Mouse (Mus musculus) neural tube, embryonic 12.5 days (tissue): ENCODE data around the gene Polr1b. TPM values are rescaled to one million over a fixed set of nuclear protein-coding genes. Genes with fewer than 3 reads are reported as not detected.
A peak's percentile ranks its signal among the peaks of the same experiment; 100 is the strongest.

Experiments used
- ATAC-seq: fragments of 200-750 bp; cut with Nextera tagmentation; 2 replicates; pipeline ENCODE4 v1.8.0; 2017; ENCODE audit warnings: low read depth, mild to moderate bottlenecking, moderate TSS enrichment, moderate library complexity; ENCODE audit not compliant: low FRiP score
- H3K27ac ChIP-seq: fragments of 300-500 bp; sonication (generic); 2 replicates; pipeline ENCODE4 v1.5.1; 2016
- H3K27me3 ChIP-seq: fragments of 300-500 bp; sonication (generic); replicated peaks from 2 replicates; pipeline ENCODE4 v1.6.1; 2016; ENCODE audit warnings: mild to moderate bottlenecking
- H3K36me3 ChIP-seq: fragments of 300-500 bp; sonication (generic); 2 replicates; pipeline ENCODE4 v1.6.1; 2016; ENCODE audit warnings: mild to moderate bottlenecking
- H3K4me1 ChIP-seq: fragments of 300-500 bp; sonication (generic); 2 replicates; pipeline ENCODE4 v1.6.1; 2016
- H3K4me2 ChIP-seq: fragments of 300-500 bp; sonication (generic); replicated peaks from 2 replicates; pipeline ENCODE4 v1.6.1; 2016; ENCODE audit warnings: mild to moderate bottlenecking
- H3K4me3 ChIP-seq: fragments of 300-500 bp; sonication (generic); 2 replicates; pipeline ENCODE4 v1.5.1; 2016
- H3K9ac ChIP-seq: fragments of 300-500 bp; sonication (generic); 2 replicates; pipeline ENCODE4 v1.6.1; 2016; ENCODE audit warnings: mild to moderate bottlenecking
- H3K9me3 ChIP-seq: fragments of 300-500 bp; sonication (generic); 2 replicates; pipeline ENCODE4 v1.6.1; 2016; ENCODE audit warnings: mild to moderate bottlenecking
- WGBS: fragments of 180-500 bp; shearing (Covaris S2); methylation state at CpG from one replicate; pipeline ENCODE4 v1.1.7; 2016; 5-methylcytosine and 5-hydroxymethylcytosine counted together
- polyA plus RNA-seq: library from polyadenylated mRNA; unstranded; fragments of >200 nt; fragmentation: Nextera tagmentation; extraction: Ambion mirVana; gene quantifications from 2 replicates; pipeline ENCODE4 v1.2.1, GENCODE M21; 2016

Gene Polr1b
- 22.5 and 24.4 TPM in 2 replicates for polyA plus RNA-seq

GRCm38 (mm10) chr2:129100784-129101310 lies at the start of gene Polr1b:
Gene Polr1b, plus strand, starts transcription at chr2:129100995.
- Histone ChIP-seq H3K36me3 (peaks cover 26% of the 10 kb centered on the region), H3K4me2 (peak within 1 kb of the TSS; percentile 86), H3K4me1 (no peaks in the 10 kb centered on the region), H3K27ac (no peak within 1 kb of the TSS), H3K4me3 (peak within 1 kb of the TSS; percentile 71), H3K27me3 (no peaks in the 10 kb centered on the region), H3K9ac (peak within 1 kb of the TSS; percentile 65), H3K9me3 (no peaks in the 10 kb centered on the region)
- peak; percentile 99 for ATAC-seq
- under 1% methylated on average over 35 of the region's 35 CpGs for WGBS

- ATAC-seq: no peak
- Histone ChIP-seq H3K9me3 (peaks cover 7% of the 10 kb centered on the region), H3K36me3 (no peaks in the 10 kb centered on the region), H3K4me1 (no peaks in the 10 kb centered on the region), H3K9ac (no peak overlapping the region), H3K4me3 (no peak overlapping the region), H3K4me2 (no peak overlapping the region), H3K27me3 (no peaks in the 10 kb centered on the region), H3K27ac (no peak overlapping the region)
- 72% methylated on average over 4 of the region's 4 CpGs for WGBS
Observed at GRCm38 (mm10) chr2:129052451-129052983, 48.3 kb upstream of the Polr1b start.

- ATAC-seq: no peak
- Histone ChIP-seq H3K9me3 (peaks cover 7% of the 10 kb centered on the region), H3K4me2 (no peak overlapping the region), H3K27me3 (no peaks in the 10 kb centered on the region), H3K27ac (no peak overlapping the region), H3K4me3 (no peak overlapping the region), H3K4me1 (no peaks in the 10 kb centered on the region), H3K36me3 (no peaks in the 10 kb centered on the region), H3K9ac (no peak overlapping the region)
- 89% methylated on average over 6 of the region's 6 CpGs for WGBS
Observed at GRCm38 (mm10) chr2:129055741-129056140, 45.1 kb upstream of the Polr1b start.

- no peak overlapping the region for H3K9ac ChIP-seq
- no peak overlapping the region for H3K27ac ChIP-seq
- no peaks in the 10 kb centered on the region for H3K27me3 ChIP-seq
- H3K4me2 ChIP-seq: no peak overlapping the region
- no peak overlapping the region for H3K4me3 ChIP-seq
- H3K4me1 ChIP-seq: no peaks in the 10 kb centered on the region
- ATAC-seq: no peak
- no peaks in the 10 kb centered on the region for H3K36me3 ChIP-seq
- 41% methylated on average over 9 of the region's 9 CpGs for WGBS
- peaks cover 7% of the 10 kb centered on the region for H3K9me3 ChIP-seq
Observed at GRCm38 (mm10) chr2:129056597-129056996, 44.2 kb upstream of the Polr1b start.

GRCm38 (mm10) chr2:129057256-129057655 lies 43.5 kb upstream of the Polr1b start:
- Histone ChIP-seq H3K27ac (no peak overlapping the region), H3K9me3 (peaks cover 7% of the 10 kb centered on the region), H3K36me3 (no peaks in the 10 kb centered on the region), H3K27me3 (no peaks in the 10 kb centered on the region), H3K9ac (no peak overlapping the region), H3K4me2 (no peak overlapping the region), H3K4me3 (no peak overlapping the region), H3K4me1 (no peaks in the 10 kb centered on the region)
- ATAC-seq: no peak
- WGBS: 96% methylated on average over 8 of the region's 8 CpGs

- H3K4me1 ChIP-seq: no peaks in the 10 kb centered on the region
- H3K4me3 ChIP-seq: no peak overlapping the region
- H3K36me3 ChIP-seq: no peaks in the 10 kb centered on the region
- ATAC-seq: no peak
- WGBS: 84% methylated on average over 6 of the region's 6 CpGs
- no peak overlapping the region for H3K9ac ChIP-seq
- peaks cover 7% of the 10 kb centered on the region for H3K9me3 ChIP-seq
- H3K4me2 ChIP-seq: no peak overlapping the region
- H3K27ac ChIP-seq: no peak overlapping the region
- no peaks in the 10 kb centered on the region for H3K27me3 ChIP-seq
Observed at GRCm38 (mm10) chr2:129057920-129058361, 42.9 kb upstream of the Polr1b start.

GRCm38 (mm10) chr2:129061456-129062059 lies 39.2 kb upstream of the Polr1b start:
- ATAC-seq: no peak
- Histone ChIP-seq H3K4me2 (no peak overlapping the region), H3K4me1 (peaks cover 5% of the 10 kb centered on the region), H3K4me3 (no peak overlapping the region), H3K27ac (no peak overlapping the region), H3K36me3 (no peaks in the 10 kb centered on the region), H3K9ac (no peak overlapping the region), H3K9me3 (peaks cover 2% of the 10 kb centered on the region), H3K27me3 (no peaks in the 10 kb centered on the region)
- 84% methylated on average over 10 of the region's 10 CpGs for WGBS

GRCm38 (mm10) chr2:129065437-129066282 lies 35.1 kb upstream of the Polr1b start, which contains the start of gene Ttl:
Gene Ttl, plus strand, starts transcription at chr2:129065942.
- Histone ChIP-seq H3K27ac (peak within 1 kb of the TSS; percentile 32; the same call in 1 of the 2 replicates), H3K4me3 (peak within 1 kb of the TSS; percentile 79), H3K36me3 (no peaks in the 10 kb centered on the region), H3K9ac (peak within 1 kb of the TSS; percentile 73), H3K9me3 (no peaks in the 10 kb centered on the region), H3K4me1 (peaks cover 15% of the 10 kb centered on the region), H3K27me3 (no peaks in the 10 kb centered on the region), H3K4me2 (peak within 1 kb of the TSS; percentile 73)
- WGBS: 2% methylated on average over 62 of the region's 62 CpGs
- peak; percentile 94 for ATAC-seq

- H3K36me3 ChIP-seq: no peaks in the 10 kb centered on the region
- H3K27me3 ChIP-seq: no peaks in the 10 kb centered on the region
- H3K27ac ChIP-seq: peak overlapping the region; percentile 32; the same call in 1 of the 2 replicates
- no peaks in the 10 kb centered on the region for H3K9me3 ChIP-seq
- peak; percentile 80 for ATAC-seq
- peak overlapping the region; percentile 79 for H3K4me3 ChIP-seq
- peaks cover 15% of the 10 kb centered on the region for H3K4me1 ChIP-seq
- H3K4me2 ChIP-seq: peak overlapping the region; percentile 73
- under 1% methylated on average over 20 of the region's 20 CpGs for WGBS
- H3K9ac ChIP-seq: peak overlapping the region; percentile 73
Observed at GRCm38 (mm10) chr2:129066326-129066725, 34.5 kb upstream of the Polr1b start.

- no peaks in the 10 kb centered on the region for H3K36me3 ChIP-seq
- ATAC-seq: no peak
- no peak overlapping the region for H3K4me2 ChIP-seq
- WGBS: 89% methylated on average over 3 of the region's 3 CpGs
- H3K4me3 ChIP-seq: no peak overlapping the region
- H3K27ac ChIP-seq: no peak overlapping the region
- peaks cover 14% of the 10 kb centered on the region for H3K4me1 ChIP-seq
- H3K27me3 ChIP-seq: no peaks in the 10 kb centered on the region
- no peaks in the 10 kb centered on the region for H3K9me3 ChIP-seq
- H3K9ac ChIP-seq: no peak overlapping the region
Observed at GRCm38 (mm10) chr2:129070296-129070695, 30.5 kb upstream of the Polr1b start.

- no peak for ATAC-seq
- no peak overlapping the region for H3K9ac ChIP-seq
- 85% methylated on average over 3 of the region's 3 CpGs for WGBS
Observed at GRCm38 (mm10) chr2:129078313-129078712, 22.5 kb upstream of the Polr1b start.

GRCm38 (mm10) chr2:129079194-129079593 lies 21.6 kb upstream of the Polr1b start:
- no peaks in the 10 kb centered on the region for H3K27me3 ChIP-seq
- no peak for ATAC-seq
- WGBS: 92% methylated on average over 2 of the region's 2 CpGs
- no peak overlapping the region for H3K4me2 ChIP-seq
- H3K9me3 ChIP-seq: no peaks in the 10 kb centered on the region
- no peak overlapping the region for H3K9ac ChIP-seq
- no peaks in the 10 kb centered on the region for H3K4me1 ChIP-seq
- H3K4me3 ChIP-seq: no peak overlapping the region
- H3K27ac ChIP-seq: no peak overlapping the region
- H3K36me3 ChIP-seq: peaks cover 59% of the 10 kb centered on the region

More at GRCm38 (mm10) chr2:129078313-129078712, 22.5 kb upstream of the Polr1b start:
- Histone ChIP-seq H3K27ac (no peak overlapping the region), H3K4me3 (no peak overlapping the region), H3K27me3 (no peaks in the 10 kb centered on the region), H3K36me3 (peaks cover 59% of the 10 kb centered on the region), H3K9me3 (no peaks in the 10 kb centered on the region), H3K4me1 (no peaks in the 10 kb centered on the region), H3K4me2 (no peak overlapping the region)
